Mouse (Mus musculus) brain, embryonic 14.5 days (tissue): ENCODE data around the gene Ip6k1.

Experiments used
- CTCF ChIP-seq: fragments of 200-500 bp; IDR thresholded peaks from 2 replicates; pipeline ENCODE4 v1.5.1; 2012; ENCODE audit warnings: inconsistent platforms, mild to moderate bottlenecking, moderate library complexity, borderline replicate concordance; ENCODE audit not compliant: insufficient read depth, insufficient read length; ENCODE audit errors: extremely low read depth
- POLR2A ChIP-seq: fragments of 200-500 bp; IDR thresholded peaks from 2 replicates; pipeline ENCODE4 v1.6.1; 2012; ENCODE audit warnings: mild to moderate bottlenecking, inconsistent platforms, borderline replicate concordance; ENCODE audit not compliant: poor library complexity, insufficient read depth, insufficient read length, severe bottlenecking; ENCODE audit errors: extremely low read depth

- no peak for TF ChIP-seq CTCF
- TF ChIP-seq POLR2A = no peak
These were observed 40.9 kb upstream of the Ip6k1 start for GRCm38 (mm10) chr9:107961351-107961762.
